Mouse (Mus musculus): ENCODE measurements at regions not wholly inside any gene's neighbourhood (a gene's known extent, or its start where the extent isn't known, plus 50 kb on each side); places are given as distances from the start of the nearest gene placed in this dataset.

DNA sequence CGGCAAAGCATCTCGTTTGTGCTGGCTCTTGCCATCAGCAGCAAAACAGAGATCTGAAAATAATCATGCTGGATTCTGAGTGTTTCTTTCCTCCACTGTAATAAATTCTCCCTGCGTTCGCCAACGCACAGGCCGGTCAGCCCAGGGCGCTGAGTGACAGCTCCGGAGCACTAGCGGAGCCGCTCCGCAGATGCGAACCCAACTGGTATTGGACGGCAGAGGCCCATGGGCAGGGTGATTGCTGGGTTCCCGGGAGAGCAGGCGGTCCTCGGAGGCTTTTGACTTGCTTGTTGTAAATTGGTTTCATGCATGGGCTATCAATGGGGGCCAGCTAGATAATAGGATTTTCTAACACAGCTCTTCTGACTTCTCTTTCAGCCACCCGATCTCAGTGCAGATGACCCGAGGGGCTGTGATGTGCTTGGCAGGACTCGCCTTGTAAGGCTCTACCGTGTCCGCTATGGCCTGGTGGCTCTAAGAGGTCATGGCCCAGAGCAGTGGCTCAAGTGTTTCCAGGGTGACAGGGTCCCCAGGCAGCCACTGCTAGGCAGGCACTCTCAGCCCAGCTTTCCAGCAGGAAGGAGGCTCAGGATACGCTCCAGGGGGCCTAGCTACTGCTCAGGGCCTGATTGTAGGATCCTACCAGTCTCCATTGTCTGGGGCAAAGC, 179.4 kb upstream of the Nectin1 start:
- no peak for DNase-seq (ENCODE audit: extremely low spot score in 1 of 2, low spot score in 2 of 2)
- intact Hi-C loops (cut with DNase I) = no loop called here

DNA sequence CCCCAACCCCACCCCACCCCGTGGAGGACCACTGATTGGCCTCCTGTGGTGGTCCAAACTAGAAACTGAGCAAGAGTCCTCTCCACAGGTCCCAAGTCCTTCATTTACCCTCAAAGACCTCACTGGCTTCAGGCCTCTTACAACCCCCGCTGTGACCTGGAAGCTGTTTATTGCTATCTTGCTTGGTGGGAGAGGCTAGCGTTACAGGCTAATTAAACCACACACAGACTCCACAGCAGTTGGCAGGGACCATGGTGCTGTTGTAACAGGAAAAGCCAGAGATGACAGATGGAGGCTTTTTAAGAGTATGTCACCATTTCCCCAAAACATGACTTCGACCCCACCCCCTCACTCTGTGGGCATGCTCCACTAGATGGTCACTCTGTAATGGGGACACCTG, 174.9 kb upstream of the Nectin1 start:
- intact Hi-C loops (cut with DNase I) = no loop called here
- DNase-seq (ENCODE audit: extremely low spot score in 1 of 2, low spot score in 2 of 2) = no peak

DNA sequence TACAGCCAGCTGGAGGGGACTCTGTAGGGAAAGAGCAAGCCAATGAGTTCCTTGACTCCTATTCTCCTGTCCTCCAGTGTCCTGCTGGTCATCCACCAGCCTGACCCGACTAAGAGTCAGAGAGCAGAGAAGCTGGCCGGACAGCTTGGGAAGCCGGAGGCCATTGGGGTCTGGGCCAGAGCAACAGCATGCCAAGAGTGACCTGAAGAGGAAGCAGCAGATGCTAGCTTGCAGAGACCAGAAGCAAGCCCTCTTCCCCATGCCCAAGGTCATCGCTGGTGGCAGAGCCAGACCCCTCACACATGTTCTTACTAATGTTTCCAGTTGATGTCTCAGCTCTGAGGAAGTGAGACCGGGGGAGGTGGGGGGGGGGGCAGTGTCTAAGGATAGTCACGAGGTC, 172.7 kb upstream of the Nectin1 start:
- intact Hi-C loops (cut with DNase I) = loop anchor here (10.0 kb wide), 1 partner anchor 134 kb away; no protein-coding TSS in a partner anchor
- no peak for DNase-seq (ENCODE audit: extremely low spot score in 1 of 2, low spot score in 2 of 2)

DNA sequence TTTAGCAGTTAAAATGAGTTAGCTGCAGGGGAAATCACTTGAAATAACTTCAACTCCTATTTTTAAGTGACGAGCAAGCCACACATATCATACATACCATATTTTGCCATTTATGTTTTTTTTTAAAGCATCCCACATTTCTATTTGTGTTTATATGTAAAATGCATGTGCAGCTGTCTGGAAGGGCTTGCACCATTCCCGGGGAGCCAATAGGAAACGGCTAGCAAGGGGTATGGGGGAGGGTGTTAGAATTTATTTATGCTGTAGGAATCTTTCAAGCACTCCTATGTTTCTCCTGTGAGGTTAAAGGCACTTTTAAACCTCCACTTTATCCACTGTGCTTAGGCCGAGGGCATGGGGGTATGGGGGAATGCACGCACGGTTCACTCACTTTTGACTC, 168.1 kb upstream of the Nectin1 start:
- intact Hi-C loops (cut with DNase I) = loop anchor here (10.0 kb wide), 1 partner anchor 129 kb away; no protein-coding TSS in a partner anchor

DNA sequence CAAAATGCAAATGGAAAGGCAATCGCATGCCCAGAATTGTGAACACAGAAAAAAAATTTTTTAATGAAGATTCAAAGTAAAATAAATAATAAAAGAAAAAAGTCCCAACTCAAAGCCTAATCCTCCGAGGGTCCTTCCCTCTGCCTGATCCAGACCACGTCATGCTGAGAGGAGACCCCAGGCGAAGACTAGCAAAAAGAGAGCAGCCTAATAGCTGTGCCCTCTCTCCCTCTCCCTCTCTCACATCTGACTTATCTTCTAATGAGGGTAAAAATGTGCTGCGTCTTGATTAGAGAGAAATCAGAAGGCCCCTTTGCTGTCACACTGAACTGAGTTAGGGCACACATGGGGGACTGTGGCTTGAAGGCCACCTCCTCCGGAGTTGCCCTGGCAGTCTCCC, 163.1 kb upstream of the Nectin1 start:
- DNase-seq (ENCODE audit: extremely low spot score in 1 of 2, low spot score in 2 of 2) = no peak
- intact Hi-C loops (cut with DNase I) = no loop called here

More for the DNA sequence above, 168.1 kb upstream of the Nectin1 start:
- peak in 1 of 2 experiments; percentile 19 for DNase-seq (ENCODE audit: extremely low spot score in 1 of 2, low spot score in 2 of 2)

DNA sequence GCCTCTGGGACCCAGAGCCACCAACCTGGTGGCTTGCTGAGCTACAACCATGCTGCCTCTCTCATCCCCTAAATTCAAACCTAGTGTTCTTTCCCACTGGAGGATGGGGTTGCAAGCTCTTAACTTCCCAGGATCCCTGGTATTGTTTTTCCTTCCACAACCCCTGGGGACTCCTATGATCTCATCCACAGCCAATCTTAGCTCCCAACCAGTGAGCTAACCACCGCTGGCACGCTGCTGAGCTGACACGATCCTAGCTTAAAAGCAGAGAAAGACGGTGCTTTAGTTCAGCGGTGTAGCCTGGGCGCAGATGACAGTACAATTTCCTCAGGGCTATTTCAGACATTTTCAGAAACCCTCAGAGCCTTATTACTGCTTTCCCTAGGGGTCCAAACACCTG, 158.2 kb upstream of the Nectin1 start:
- intact Hi-C loops (cut with DNase I) = no loop called here
- peak in 1 of 2 experiments; percentile 37 for DNase-seq (ENCODE audit: extremely low spot score in 1 of 2, low spot score in 2 of 2)

DNA sequence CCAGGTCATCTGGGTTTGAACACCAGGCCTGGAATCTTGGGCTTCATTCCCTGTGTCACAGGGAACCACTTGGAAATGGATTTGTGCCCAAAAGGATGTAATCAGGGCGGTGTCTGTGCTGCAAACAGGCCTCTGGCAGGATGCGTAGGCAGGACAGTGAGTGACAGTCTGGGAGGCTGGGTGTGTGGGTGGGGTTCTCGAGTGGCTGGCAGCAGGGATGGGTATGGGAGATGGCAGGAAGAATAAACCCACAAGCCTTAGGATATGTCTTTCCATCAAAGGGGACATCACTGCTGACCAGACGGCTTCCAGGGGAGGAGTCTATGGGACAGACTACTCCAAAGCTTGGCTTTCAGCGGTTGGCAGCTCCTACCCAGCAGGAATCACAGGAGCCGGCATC, 150.5 kb upstream of the Nectin1 start:
- DNase-seq (ENCODE audit: extremely low spot score in 1 of 2, low spot score in 2 of 2) = peak; percentile 40 to 62
- intact Hi-C loops (cut with DNase I) = no loop called here

DNA sequence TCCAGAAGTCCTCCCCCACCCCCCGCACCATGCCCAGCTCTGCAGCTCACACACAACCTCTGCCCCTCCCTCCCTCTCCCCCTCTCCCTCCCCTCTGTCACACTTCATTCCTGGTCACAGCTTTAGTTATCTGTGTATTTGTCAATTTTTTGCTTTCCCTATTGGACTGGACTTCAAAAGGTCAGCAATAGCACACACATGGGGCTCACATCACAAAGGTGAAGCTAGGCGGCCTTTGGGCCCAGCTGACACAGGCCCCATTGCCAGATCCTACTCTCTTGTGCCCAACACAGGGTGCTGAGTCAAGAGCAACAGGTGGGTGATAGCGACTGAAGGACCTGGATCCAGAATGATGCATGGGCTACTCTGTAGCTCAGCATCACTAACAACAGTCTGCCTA, 149.0 kb upstream of the Nectin1 start:
- intact Hi-C loops (cut with DNase I) = no loop called here
- DNase-seq (ENCODE audit: extremely low spot score in 1 of 2, low spot score in 2 of 2) = no peak

DNA sequence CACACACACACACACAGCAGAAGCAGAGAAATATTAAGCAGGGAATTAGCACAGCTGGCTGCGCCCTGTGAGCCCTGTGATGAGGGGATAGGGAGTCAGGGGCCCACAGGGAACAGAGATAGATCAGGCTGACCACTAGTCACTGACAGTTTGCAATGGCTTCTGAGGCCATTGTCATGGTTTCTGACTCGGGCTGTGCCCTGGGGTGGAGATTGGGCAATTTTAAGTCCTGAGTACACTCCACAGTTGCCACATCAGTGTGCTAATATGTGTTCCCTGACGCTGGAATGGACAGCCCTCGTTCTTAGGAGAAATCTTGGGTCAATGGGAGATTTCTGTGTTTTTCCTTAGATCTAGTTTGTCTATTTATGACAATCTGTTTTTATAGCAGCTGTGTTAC, 148.3 kb upstream of the Nectin1 start:
- intact Hi-C loops (cut with DNase I) = no loop called here
- no peak for DNase-seq (ENCODE audit: extremely low spot score in 1 of 2, low spot score in 2 of 2)

DNA sequence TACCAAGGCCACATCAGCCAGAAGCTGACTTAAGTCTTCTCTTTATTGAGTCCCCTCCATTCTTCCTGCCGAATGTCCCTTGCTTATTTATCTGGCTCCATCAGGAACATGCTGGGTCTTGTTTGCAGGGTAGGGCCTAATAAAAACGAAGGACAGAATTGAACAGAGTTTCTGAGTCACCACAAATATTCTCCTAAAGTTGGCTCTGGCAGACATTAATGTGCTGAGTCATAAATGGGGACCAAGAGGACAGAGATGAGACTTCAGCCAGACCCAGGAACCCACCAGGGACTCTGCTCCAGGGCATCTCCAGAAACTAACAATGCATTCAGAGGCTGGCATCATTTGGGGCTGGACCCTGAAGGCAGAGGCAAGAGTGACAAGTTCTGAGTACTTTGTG, 143.4 kb upstream of the Nectin1 start:
- intact Hi-C loops (cut with DNase I) = no loop called here
- DNase-seq (ENCODE audit: extremely low spot score in 1 of 2, low spot score in 2 of 2) = no peak

DNA sequence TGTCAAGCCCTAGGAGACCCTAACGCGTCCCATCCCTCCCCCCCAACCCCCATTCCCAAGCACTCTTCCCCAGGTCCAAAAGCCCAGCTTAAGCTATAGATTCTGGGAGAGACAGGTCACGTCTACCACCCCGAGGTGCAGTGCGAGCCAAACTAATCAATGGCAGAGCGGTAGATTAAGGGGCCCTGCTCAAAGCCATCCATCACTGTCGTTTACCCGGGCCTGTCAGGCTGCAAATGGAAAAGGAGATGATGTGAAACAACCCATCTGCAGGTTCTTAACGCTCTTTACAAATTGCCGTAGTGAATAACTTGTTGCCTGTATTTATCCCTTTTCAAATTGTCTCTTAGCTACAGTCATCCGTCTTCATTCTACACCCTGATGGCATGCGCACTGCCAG, 126.2 kb upstream of the Nectin1 start:
- intact Hi-C loops (cut with DNase I) = no loop called here
- DNase-seq (ENCODE audit: extremely low spot score in 1 of 2, low spot score in 2 of 2) = no peak

DNA sequence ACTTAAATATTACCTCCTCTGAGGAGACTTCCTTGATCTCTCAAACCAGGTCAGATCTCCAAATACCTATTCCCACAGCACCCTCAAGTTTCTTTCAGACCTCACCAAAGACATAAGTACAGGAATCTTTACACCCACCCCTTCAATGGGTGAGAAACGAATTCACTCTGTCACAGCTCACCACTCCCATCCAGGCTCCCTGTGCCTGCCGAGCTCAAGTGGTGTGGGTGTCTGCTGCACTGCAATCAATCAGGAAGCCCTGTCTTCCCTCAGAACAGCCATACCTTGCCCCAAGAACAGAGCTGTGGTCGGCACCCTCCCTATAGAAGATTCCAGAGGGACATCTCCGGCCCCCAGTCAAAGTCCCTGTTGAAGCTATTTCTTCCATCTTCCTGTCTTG, 116.2 kb upstream of the Nectin1 start:
- no peak for DNase-seq (ENCODE audit: extremely low spot score in 1 of 2, low spot score in 2 of 2)
- intact Hi-C loops (cut with DNase I) = no loop called here

DNA sequence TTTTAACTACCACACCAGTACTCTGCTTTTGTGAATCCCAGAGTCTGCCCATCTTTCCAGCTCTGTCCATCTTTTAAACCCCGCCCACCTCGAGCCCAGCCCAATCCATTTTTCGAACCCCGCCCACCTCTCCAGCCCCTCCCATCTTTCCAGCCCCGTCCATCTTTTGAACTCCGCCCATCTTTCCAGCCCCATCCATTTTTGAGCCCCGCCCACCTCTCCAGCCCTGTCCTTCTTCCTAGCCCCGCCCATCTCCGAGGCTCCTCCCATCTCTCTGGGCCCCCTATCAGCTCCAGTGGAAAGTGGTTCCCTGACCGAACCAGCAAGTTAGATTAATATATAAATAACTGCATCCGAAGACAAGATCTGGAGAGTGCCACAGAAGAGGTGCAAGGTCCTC, 115.0 kb upstream of the Nectin1 start:
- intact Hi-C loops (cut with DNase I) = no loop called here

DNA sequence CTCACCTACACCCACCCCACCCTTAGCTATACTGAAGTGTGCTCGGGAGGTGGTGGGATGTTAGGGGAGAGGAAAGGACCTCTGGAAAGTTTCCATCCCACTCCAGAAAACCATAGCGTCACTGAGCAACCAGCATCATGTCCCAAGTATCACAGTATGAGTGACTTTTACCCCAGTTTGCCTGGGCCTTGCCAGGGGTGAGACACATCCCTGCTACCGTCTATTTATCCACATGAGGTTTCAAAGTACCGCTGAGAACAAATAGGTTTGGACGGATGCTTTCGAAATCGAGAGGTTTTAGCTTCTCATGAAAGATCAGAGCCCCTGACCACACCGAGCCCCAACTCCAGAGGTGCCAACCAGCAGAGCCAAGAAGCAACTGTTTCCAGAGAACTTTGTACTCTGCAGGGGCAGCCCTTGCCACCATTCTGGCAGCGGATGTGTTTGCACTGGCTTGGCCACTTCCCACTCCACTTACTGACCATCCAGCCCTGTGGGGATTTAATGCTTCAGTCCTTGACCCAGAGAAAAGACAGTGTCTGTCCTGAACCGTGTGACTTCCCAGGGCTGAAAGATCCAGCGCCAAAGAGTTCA, 107.3 kb upstream of the Nectin1 start:
- intact Hi-C loops (cut with DNase I) = no loop called here
- DNase-seq (ENCODE audit: extremely low spot score in 1 of 2, low spot score in 2 of 2) = no peak

More for the DNA sequence above, 115.0 kb upstream of the Nectin1 start:
- DNase-seq (ENCODE audit: extremely low spot score in 1 of 2, low spot score in 2 of 2) = peak in 1 of 2 experiments; percentile 37

DNA sequence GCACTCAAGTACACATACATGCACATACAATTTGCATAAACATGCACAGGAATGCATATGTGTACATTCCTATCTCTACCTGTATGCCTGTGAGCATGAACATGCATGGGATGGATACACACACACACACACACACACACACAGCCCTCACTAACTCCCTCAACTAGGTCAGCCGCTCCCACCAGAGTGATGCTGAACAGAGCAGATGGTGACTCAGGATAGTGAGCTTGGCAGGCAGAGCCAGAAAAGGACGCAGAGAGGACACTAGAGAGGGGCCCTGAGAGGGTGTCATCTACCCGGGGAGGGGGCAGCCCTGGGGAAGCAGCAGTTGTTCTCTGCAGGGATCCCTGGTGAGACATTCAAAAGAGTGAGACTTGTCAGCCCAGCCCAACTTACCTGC, 85.6 kb upstream of the Nectin1 start:
- intact Hi-C loops (cut with DNase I) = no loop called here
- DNase-seq (ENCODE audit: extremely low spot score in 1 of 2, low spot score in 2 of 2) = no peak

DNA sequence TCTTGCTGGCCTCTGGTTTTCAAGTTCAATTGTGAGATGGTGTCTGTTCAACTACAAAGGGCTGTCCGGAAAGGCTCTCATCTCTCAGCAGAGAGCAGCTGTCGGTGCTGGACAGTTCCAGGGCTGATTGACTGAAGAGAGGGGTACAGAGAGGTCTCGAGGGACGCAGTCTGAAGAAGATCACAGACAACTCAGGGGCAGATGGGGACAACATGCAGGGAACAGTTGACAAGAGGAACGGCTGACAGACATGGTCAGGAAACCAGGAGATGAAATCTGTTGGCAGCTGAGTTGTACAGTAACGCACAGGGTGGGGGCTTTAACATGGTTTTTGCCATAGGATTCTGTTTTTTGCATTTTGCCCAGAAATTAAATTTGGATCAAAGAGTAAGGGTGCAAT, 84.5 kb upstream of the Nectin1 start:
- intact Hi-C loops (cut with DNase I) = no loop called here
- DNase-seq (ENCODE audit: extremely low spot score in 1 of 2, low spot score in 2 of 2) = no peak

DNA sequence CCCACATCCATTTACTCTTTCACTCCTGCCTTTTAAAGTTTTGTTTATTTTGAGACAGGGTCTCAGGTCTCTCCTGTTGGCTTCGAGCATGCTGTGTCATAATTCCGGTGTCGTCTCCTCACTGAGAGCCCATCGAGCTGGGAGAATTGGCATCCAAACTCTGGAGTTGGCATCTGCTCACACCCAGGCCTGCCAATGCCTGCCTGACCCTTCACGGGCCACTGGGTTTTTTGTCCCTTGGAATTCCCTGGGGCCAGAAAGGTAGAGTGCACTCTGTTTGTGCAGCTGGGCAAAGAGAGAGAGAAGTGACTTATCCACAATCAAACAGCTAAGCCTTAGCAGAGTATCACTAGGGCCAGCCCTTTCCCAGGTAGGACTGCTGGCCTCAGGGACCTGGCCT, 83.6 kb upstream of the Nectin1 start:
- intact Hi-C loops (cut with DNase I) = no loop called here
- no peak for DNase-seq (ENCODE audit: extremely low spot score in 1 of 2, low spot score in 2 of 2)

DNA sequence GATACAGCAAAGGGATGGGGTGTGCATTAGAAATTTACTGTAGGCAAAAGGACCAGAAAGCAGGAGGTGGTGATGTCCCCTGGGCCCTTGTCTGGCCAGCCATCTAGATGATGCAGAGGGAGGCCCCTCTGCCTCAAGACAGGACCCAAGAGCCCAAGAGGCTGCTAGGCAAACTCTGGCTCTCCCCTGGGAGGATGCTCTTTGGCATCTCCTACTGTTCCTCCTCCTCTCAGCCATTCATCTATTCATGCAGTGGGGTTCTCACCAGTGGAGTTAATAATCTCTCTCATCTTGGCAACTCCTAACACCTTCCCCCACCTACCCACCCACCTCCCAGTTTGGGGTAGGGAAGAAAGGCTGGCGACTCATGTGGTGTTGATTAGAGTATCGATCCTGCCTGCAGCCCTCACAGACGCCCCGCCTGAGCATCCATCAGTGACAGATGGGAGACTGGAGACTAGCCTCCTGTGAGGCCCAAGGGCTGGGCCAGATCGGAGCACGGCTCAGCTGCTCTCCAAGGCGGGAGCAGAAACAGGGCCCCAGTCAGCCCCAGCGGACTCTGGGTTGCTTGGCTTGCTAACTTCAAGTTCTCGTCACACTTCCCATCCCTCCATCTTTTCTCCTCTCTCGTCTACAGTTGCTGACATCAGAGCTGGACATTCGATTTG, 82.8 kb upstream of the Nectin1 start:
- intact Hi-C loops (cut with DNase I) = no loop called here
- DNase-seq (ENCODE audit: extremely low spot score in 1 of 2, low spot score in 2 of 2) = no peak

DNA sequence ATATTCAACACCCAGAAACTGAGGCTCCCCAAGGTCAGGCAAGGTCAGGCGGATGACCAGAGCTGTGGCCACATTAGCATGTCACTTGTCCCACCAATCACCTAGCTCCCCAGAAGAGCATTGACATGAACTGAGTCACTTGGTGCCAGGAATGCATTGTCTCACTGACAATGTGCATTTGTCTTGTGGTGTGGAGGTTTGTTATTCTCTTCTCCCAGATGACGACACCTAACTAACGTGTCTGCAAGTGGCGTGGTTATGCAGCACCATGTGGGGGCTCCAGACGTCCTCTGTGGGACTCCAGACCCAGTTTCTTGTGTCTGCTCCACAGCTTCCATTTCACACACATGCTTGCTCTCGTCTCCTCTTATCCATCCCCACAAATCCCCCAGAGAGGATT, 82.1 kb upstream of the Nectin1 start:
- intact Hi-C loops (cut with DNase I) = no loop called here
- DNase-seq (ENCODE audit: extremely low spot score in 1 of 2, low spot score in 2 of 2) = no peak

DNA sequence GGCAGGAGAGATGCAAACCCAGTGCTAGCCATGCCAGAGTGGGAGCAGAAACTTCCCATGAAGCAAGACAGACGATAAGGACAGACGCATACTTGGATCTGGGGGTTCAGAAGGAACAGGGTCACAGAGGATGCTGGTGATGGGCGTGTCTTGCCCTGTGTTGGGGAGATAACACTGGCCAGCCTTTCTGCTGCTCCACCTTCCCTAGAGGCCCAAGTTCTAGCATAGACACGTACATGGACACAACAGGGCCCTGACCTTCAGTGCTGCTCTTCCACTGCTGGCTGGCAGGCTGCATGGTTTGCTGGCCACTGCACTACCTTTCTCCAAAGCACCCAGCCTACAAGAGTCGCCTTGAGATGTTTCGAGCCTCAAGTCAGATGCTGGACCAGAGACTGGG, 76.4 kb upstream of the Nectin1 start:
- intact Hi-C loops (cut with DNase I) = no loop called here
- DNase-seq (ENCODE audit: extremely low spot score in 1 of 2, low spot score in 2 of 2) = no peak
